Mouse (Mus musculus): Measurements from ENCODE around the gene Olfr1028.

DNA sequence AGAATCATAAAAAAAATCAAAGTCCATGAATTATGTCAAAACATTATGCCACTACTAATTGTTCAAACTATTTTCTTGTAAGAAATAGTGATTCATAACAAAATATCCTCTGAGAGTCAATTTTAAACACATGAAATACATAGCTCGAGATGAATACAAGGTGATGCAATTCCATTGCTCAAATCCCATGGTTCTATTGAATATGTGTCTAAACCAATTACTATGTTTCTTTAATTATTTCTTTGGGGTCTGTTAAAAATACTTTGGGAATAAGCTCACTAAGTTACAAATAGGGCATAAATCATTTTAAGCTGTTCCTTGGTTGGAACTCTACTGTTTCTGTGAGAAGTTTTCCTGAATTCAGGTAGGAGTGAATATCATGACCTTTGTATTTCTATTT lies 28.7 kb downstream of the Olfr1028 start, which contains the start of gene Olfr1030:
- TF ChIP-seq CTCF (conservative IDR thresholded peaks at IDR 0.05; ENCODE audit: low read length) (no peak), POU5F1 (IDR thresholded peaks at IDR 0.05; ENCODE audit: borderline replicate concordance, low read length) (no peak)
